Mouse (Mus musculus): ENCODE measurements at regions not wholly inside any gene's neighbourhood (a gene's known extent, or its start where the extent isn't known, plus 50 kb on each side); places are given as distances from the start of the nearest gene placed in this dataset.
"Not testable (repeated sequence)": the region's sequence is repeated elsewhere in the genome, so short reads cannot be mapped to it uniquely, and the experiment has no call there.

GRCm38 (mm10) chr16:20828996-20829731 is 94.9 kb upstream of the Thpo start:
- Histone ChIP-seq H3K27ac (ENCODE audit: insufficient read depth, low read depth, low read length) (no peak overlapping the region), H3K4me3 (ENCODE audit: insufficient read depth, low read depth, low read length) (no peak overlapping the region), H3K4me1 (ENCODE audit: control insufficient read depth, insufficient read depth, low read length) (peaks cover 8% of the 10 kb centered on the region)
- WGBS = 86% methylated on average over 5 of the region's 5 CpGs
- TF ChIP-seq CTCF (IDR thresholded peaks at IDR 0.05; ENCODE audit: insufficient read depth, low read depth, low read length) (no peak), POLR2A (IDR thresholded peaks at IDR 0.05; ENCODE audit: insufficient read depth, low read depth, low read length) (no peak)

- H3K4me3 ChIP-seq (ENCODE audit: insufficient read depth, low read depth, low read length) = no peak overlapping the region
- WGBS = 26% methylated on average over 7 of the region's 7 CpGs
- TF ChIP-seq CTCF (IDR thresholded peaks at IDR 0.05; ENCODE audit: insufficient read depth, low read depth, low read length) (no peak), POLR2A (IDR thresholded peaks at IDR 0.05; ENCODE audit: insufficient read depth, low read depth, low read length) (no peak)
These were observed 89.9 kb upstream of the Thpo start for GRCm38 (mm10) chr16:20824226-20824625.

GRCm38 (mm10) chr16:20820939-20821338 is 86.6 kb upstream of the Thpo start:
- Histone ChIP-seq H3K27ac (ENCODE audit: insufficient read depth, low read depth, low read length) (no peak overlapping the region), H3K4me3 (ENCODE audit: insufficient read depth, low read depth, low read length) (no peak overlapping the region), H3K4me1 (ENCODE audit: control insufficient read depth, insufficient read depth, low read length) (peaks cover 16% of the 10 kb centered on the region)
- TF ChIP-seq CTCF (IDR thresholded peaks at IDR 0.05; ENCODE audit: insufficient read depth, low read depth, low read length) (no peak), POLR2A (IDR thresholded peaks at IDR 0.05; ENCODE audit: insufficient read depth, low read depth, low read length) (no peak)

More at GRCm38 (mm10) chr16:20824226-20824625, 89.9 kb upstream of the Thpo start:
- no peak overlapping the region for H3K27ac ChIP-seq (ENCODE audit: insufficient read depth, low read depth, low read length)
- peaks cover 8% of the 10 kb centered on the region; the same call in 1 of the 2 replicates for H3K4me1 ChIP-seq (ENCODE audit: control insufficient read depth, insufficient read depth, low read length)

GRCm38 (mm10) chr16:20819568-20819967 is 85.3 kb upstream of the Thpo start:
- Histone ChIP-seq H3K4me3 (ENCODE audit: insufficient read depth, low read depth, low read length) (no peak overlapping the region), H3K27ac (ENCODE audit: insufficient read depth, low read depth, low read length) (no peak overlapping the region), H3K4me1 (ENCODE audit: control insufficient read depth, insufficient read depth, low read length) (peaks cover 16% of the 10 kb centered on the region)
- no peak for TF ChIP-seq CTCF (IDR thresholded peaks at IDR 0.05; ENCODE audit: insufficient read depth, low read depth, low read length)
- 93% methylated on average over 3 of the region's 3 CpGs for WGBS

- Histone ChIP-seq H3K27ac (ENCODE audit: insufficient read depth, low read depth, low read length) (no peak overlapping the region), H3K4me3 (ENCODE audit: insufficient read depth, low read depth, low read length) (no peak overlapping the region), H3K4me1 (ENCODE audit: control insufficient read depth, insufficient read depth, low read length) (peaks cover 12% of the 10 kb centered on the region)
- 23% methylated on average over 5 of the region's 5 CpGs for WGBS
- TF ChIP-seq POLR2A (IDR thresholded peaks at IDR 0.05; ENCODE audit: insufficient read depth, low read depth, low read length) (no peak), CTCF (IDR thresholded peaks at IDR 0.05; ENCODE audit: insufficient read depth, low read depth, low read length) (no peak)
These were observed 84.4 kb upstream of the Thpo start for GRCm38 (mm10) chr16:20818711-20819189.

DNA sequence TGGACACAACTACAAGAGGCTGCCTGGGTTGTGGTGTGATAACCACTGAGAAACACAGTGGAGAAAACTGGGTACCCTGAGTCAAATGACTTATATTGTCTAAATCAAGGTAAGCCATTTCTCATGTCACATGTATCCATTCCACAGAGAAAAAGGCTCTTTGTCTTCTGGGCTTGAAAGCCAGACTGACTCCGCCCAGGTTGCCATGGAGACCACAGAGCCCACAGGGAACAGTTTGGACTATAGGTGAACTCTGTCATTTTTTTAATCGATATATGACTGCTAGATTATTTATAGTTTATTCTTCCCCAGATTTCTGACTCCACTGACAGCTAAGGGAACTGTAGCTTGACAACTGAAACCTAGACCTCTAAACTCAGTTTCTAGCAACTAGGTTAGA is 80.7 kb upstream of the Thpo start:
- peaks cover 8% of the 10 kb centered on the region for H3K4me1 ChIP-seq (ENCODE audit: control insufficient read depth, insufficient read depth, low read length)
- 82% methylated on average over 2 of the region's 2 CpGs for WGBS
- TF ChIP-seq POLR2A (IDR thresholded peaks at IDR 0.05; ENCODE audit: insufficient read depth, low read depth, low read length) = no peak
- no peak for TF ChIP-seq CTCF (IDR thresholded peaks at IDR 0.05; ENCODE audit: insufficient read depth, low read depth, low read length)
- no peak overlapping the region for H3K27ac ChIP-seq (ENCODE audit: insufficient read depth, low read depth, low read length)
- no peak overlapping the region for H3K4me3 ChIP-seq (ENCODE audit: insufficient read depth, low read depth, low read length)

DNA sequence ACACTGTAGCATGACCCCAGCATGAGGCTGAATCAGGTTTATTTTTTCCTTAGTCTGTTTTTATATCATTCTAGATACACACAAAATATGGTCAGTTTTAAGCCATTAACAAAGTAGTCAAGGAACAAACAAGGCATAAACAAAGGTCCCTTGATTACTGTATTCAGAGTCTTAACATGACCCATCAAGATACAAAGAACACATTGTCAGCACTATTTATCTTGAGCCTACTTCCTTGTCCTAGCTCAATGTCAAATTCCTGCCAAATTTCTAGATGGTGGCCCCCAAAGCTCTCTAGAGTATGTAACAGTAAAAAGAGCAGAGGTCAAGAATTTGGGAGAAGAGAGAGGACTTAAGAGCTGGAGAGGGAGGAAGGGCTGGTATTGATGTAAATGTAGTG is 79.9 kb upstream of the Thpo start:
- Histone ChIP-seq H3K4me3 (ENCODE audit: insufficient read depth, low read depth, low read length) (no peak overlapping the region), H3K27ac (ENCODE audit: insufficient read depth, low read depth, low read length) (no peak overlapping the region), H3K4me1 (ENCODE audit: control insufficient read depth, insufficient read depth, low read length) (peaks cover 8% of the 10 kb centered on the region)
- TF ChIP-seq CTCF (IDR thresholded peaks at IDR 0.05; ENCODE audit: insufficient read depth, low read depth, low read length) = no peak
- no peak for TF ChIP-seq POLR2A (IDR thresholded peaks at IDR 0.05; ENCODE audit: insufficient read depth, low read depth, low read length)

DNA sequence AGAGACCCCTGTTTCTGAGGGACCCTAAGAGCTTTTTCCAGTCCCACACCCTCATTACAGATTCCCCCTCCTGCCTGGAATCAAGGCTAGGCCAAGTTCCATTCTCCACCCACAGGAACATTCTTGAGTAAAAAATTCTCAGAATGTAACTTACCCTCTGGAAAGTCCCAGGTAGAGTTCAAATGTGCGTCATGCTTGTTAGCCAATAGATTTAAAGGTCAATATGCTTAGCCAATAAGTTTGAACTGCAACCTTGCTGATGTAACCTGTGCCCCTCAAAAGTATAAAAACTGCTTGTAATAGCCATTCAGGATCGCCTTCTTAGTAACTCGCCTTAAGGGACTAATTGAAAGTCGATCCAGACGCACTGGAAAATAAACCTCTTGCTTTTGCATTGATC is 77.7 kb upstream of the Thpo start:
- 84% methylated on average over 5 of the region's 5 CpGs for WGBS
- not testable (repeated sequence) for H3K27ac ChIP-seq (ENCODE audit: insufficient read depth, low read depth, low read length); H3K4me1 ChIP-seq (ENCODE audit: control insufficient read depth, insufficient read depth, low read length); H3K4me3 ChIP-seq (ENCODE audit: insufficient read depth, low read depth, low read length)

DNA sequence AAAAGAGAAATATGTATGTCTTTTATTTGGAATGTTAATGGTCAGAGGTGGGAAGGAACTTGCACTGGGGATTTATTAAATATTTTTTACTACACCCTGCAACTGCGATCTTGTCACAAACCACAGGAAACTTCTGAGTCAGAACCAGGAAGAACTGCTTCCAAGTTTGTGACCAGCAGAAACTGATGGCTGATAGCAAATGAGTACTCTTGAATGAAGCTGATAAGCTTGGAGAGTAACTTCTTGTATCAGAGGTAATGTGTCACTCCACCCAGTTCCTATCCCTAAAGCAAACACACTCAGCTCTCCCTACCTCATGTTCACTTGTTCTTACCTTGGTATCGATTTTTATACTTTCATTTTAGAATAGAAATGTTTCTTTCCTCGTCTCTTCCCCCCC is 76.0 kb upstream of the Thpo start:
- Histone ChIP-seq H3K4me1 (ENCODE audit: control insufficient read depth, insufficient read depth, low read length) (no peaks in the 10 kb centered on the region), H3K4me3 (ENCODE audit: insufficient read depth, low read depth, low read length) (no peak overlapping the region), H3K27ac (ENCODE audit: insufficient read depth, low read depth, low read length) (no peak overlapping the region)
- TF ChIP-seq POLR2A (IDR thresholded peaks at IDR 0.05; ENCODE audit: insufficient read depth, low read depth, low read length) (no peak), CTCF (IDR thresholded peaks at IDR 0.05; ENCODE audit: insufficient read depth, low read depth, low read length) (no peak)
- WGBS = 94% methylated on average over 3 of the region's 3 CpGs

DNA sequence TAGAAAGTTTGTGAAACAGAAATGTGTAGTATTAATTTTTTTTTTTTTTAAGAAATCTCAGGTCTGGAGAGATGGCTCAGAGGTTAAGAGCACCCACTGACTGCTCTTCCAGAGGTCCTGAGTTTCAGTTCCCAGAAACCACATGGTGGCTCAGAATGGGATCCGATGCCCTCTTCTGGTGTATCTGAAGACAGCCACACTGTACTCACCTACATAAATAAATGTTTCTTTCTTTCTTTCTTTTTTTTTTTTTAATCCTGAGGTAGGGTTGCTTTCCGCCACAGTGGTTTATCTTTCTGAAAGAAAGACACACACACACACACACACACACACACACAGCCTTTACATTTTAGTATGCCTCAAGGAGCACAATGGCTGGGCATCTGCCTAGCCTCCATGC is 74.0 kb upstream of the Thpo start:
- H3K4me1 ChIP-seq (ENCODE audit: control insufficient read depth, insufficient read depth, low read length) = peaks cover 3% of the 10 kb centered on the region
- no peak overlapping the region for H3K4me3 ChIP-seq (ENCODE audit: insufficient read depth, low read depth, low read length)
- no peak overlapping the region for H3K27ac ChIP-seq (ENCODE audit: insufficient read depth, low read depth, low read length)
- no peak for TF ChIP-seq POLR2A (IDR thresholded peaks at IDR 0.05; ENCODE audit: insufficient read depth, low read depth, low read length)
- TF ChIP-seq CTCF (IDR thresholded peaks at IDR 0.05; ENCODE audit: insufficient read depth, low read depth, low read length) = no peak
- whole genome bisulfite sequencing = 86% methylated on average over 2 of the region's 2 CpGs
